Mouse (Mus musculus) MEL (cell line): Measurements from ENCODE around the gene Commd7. TPM values are rescaled to one million over a fixed set of nuclear protein-coding genes. Genes with fewer than 3 reads are reported as not detected.

Experiments used
- DNase-seq: peaks from one replicate; pipeline ENCODE4 v3.0.0; 2011; ENCODE audit warnings: low read depth, low spot score
- H3K27ac ChIP-seq: 2 replicates; pipeline ENCODE4 v1.5.1; 2012; ENCODE audit warnings: low read depth, mild to moderate bottlenecking, control low read depth, low read length, moderate library complexity; ENCODE audit not compliant: control insufficient read depth
- H3K27me3 ChIP-seq, 2 experiments: fragments of 150-350 bp in 1 of 2; sonication (generic) in 1 of 2; 2 replicates each; pipeline ENCODE4 v1.6.1; 2012; ENCODE audit warnings: low read length in 2 of 2, mild to moderate bottlenecking in 2 of 2, improper control_type of control experiment in 1 of 2, moderate library complexity in 1 of 2; ENCODE audit not compliant: insufficient read depth in 2 of 2, control insufficient read depth in 1 of 2
- H3K36me3 ChIP-seq, 2 experiments: 2 replicates each; pipeline ENCODE4 v1.6.1; 2012 to 2014; ENCODE audit warnings: low read length in 2 of 2, improper control_type of control experiment in 1 of 2, inconsistent platforms in 1 of 2, mild to moderate bottlenecking in 1 of 2; ENCODE audit not compliant: insufficient read depth in 2 of 2, control insufficient read depth in 1 of 2
- H3K4me1 ChIP-seq, 2 experiments: fragments of 150-350 bp in 1 of 2; sonication (generic) in 1 of 2; 2 replicates each; pipeline ENCODE4 v1.6.1; 2012; ENCODE audit warnings: low read length in 2 of 2, improper control_type of control experiment in 1 of 2, mild to moderate bottlenecking in 1 of 2; ENCODE audit not compliant: insufficient read depth in 2 of 2, control insufficient read depth in 1 of 2
- H3K4me3 ChIP-seq, 2 experiments: fragments of 150-350 bp in 1 of 2; sonication (generic) in 1 of 2; 2 replicates each; pipeline ENCODE4 v1.5.1; 2012; ENCODE audit warnings: low read depth in 2 of 2, low read length in 2 of 2, mild to moderate bottlenecking in 2 of 2, moderate library complexity in 2 of 2, control low read depth in 1 of 2, improper control_type of control experiment in 1 of 2; ENCODE audit not compliant: control insufficient read depth in 1 of 2, insufficient read depth in 1 of 2
- H3K79me2 ChIP-seq: 2 replicates; pipeline ENCODE4 v1.6.1; 2012; ENCODE audit warnings: mild to moderate bottlenecking, low read length, moderate library complexity; ENCODE audit not compliant: control insufficient read depth, poor library complexity, insufficient read depth
- H3K9ac ChIP-seq: 2 replicates; pipeline ENCODE4 v1.6.1; 2012; ENCODE audit warnings: low read depth, mild to moderate bottlenecking, control low read depth, low read length, moderate library complexity; ENCODE audit not compliant: control insufficient read depth, poor library complexity, severe bottlenecking
- H3K9me3 ChIP-seq: fragments of 150-350 bp; sonication (generic); replicated peaks from 2 replicates; pipeline ENCODE4 v1.6.1; 2012; ENCODE audit warnings: mild to moderate bottlenecking, low read length, improper control_type of control experiment, moderate library complexity; ENCODE audit not compliant: insufficient read depth
- BHLHE40 ChIP-seq: IDR thresholded peaks from 2 replicates; pipeline ENCODE4 v1.6.1; 2012; ENCODE audit warnings: low read depth, mild to moderate bottlenecking, inconsistent platforms, low read length, improper control_type of control experiment, borderline replicate concordance
- CHD2 ChIP-seq: IDR thresholded peaks from 2 replicates; pipeline ENCODE4 v1.6.1; 2011; ENCODE audit warnings: low read length, improper control_type of control experiment
- CTCF ChIP-seq, 3 experiments: IDR thresholded peaks in 2 of 3; conservative IDR thresholded peaks in 1 of 3; 2 replicates each; pipeline ENCODE4 v1.5.1; 2011 to 2012; ENCODE audit warnings: low read length in 3 of 3, low read depth in 2 of 3, mild to moderate bottlenecking in 2 of 3, improper control_type of control experiment in 1 of 3, inconsistent platforms in 1 of 3, mixed read lengths in 1 of 3, moderate library complexity in 1 of 3; ENCODE audit not compliant: control insufficient read depth in 1 of 3, insufficient read depth in 1 of 3, poor library complexity in 1 of 3, severe bottlenecking in 1 of 3
- E2F4 ChIP-seq: IDR thresholded peaks from 2 replicates; pipeline ENCODE4 v1.6.1; 2011; ENCODE audit warnings: low read depth, low read length, improper control_type of control experiment, borderline replicate concordance
- ELF1 ChIP-seq: IDR thresholded peaks from 2 replicates; pipeline ENCODE4 v1.6.1; 2014; ENCODE audit warnings: low read depth, mild to moderate bottlenecking, inconsistent platforms, low read length, improper control_type of control experiment, moderate library complexity
- EP300 ChIP-seq, 2 experiments: IDR thresholded peaks; 2 replicates each; pipeline ENCODE4 v1.6.1; 2011; ENCODE audit warnings: improper control_type of control experiment in 2 of 2, low read length in 2 of 2, low read depth in 1 of 2, mild to moderate bottlenecking in 1 of 2
- GATA1 ChIP-seq: IDR thresholded peaks from 2 replicates; pipeline ENCODE4 v1.6.1; 2011; ENCODE audit warnings: low read depth, low read length, improper control_type of control experiment
- JUND ChIP-seq: IDR thresholded peaks from 2 replicates; pipeline ENCODE4 v1.6.1; 2011; ENCODE audit warnings: low read depth, mild to moderate bottlenecking, improper control_type of control experiment, low read length
- MAFK ChIP-seq: IDR thresholded peaks from 2 replicates; pipeline ENCODE4 v1.6.1; 2011; ENCODE audit warnings: low read depth, mild to moderate bottlenecking, low read length, improper control_type of control experiment, borderline replicate concordance
- MAX ChIP-seq: IDR thresholded peaks from 2 replicates; pipeline ENCODE4 v1.6.1; 2011; ENCODE audit warnings: low read length, improper control_type of control experiment
- MAZ ChIP-seq: IDR thresholded peaks from 2 replicates; pipeline ENCODE4 v1.6.1; 2012; ENCODE audit warnings: low read depth, mild to moderate bottlenecking, inconsistent platforms, low read length, improper control_type of control experiment
- MYB ChIP-seq: IDR thresholded peaks from 2 replicates; pipeline ENCODE4 v1.6.1; 2011; ENCODE audit warnings: mild to moderate bottlenecking, low read depth, low read length, improper control_type of control experiment
- NRF1 ChIP-seq: IDR thresholded peaks from 2 replicates; pipeline ENCODE4 v1.6.1; 2014; ENCODE audit warnings: low read depth, mild to moderate bottlenecking, inconsistent platforms, low read length, improper control_type of control experiment, moderate library complexity; ENCODE audit not compliant: poor library complexity, insufficient read depth, severe bottlenecking
- POLR2AphosphoS2 ChIP-seq: IDR thresholded peaks from 2 replicates; pipeline ENCODE4 v1.6.1; 2011; ENCODE audit warnings: low read length, improper control_type of control experiment
- POLR2AphosphoS5 ChIP-seq: IDR thresholded peaks from 2 replicates; pipeline ENCODE4 v1.6.1; 2012; ENCODE audit warnings: low read depth, borderline replicate concordance, mild to moderate bottlenecking, inconsistent platforms, low read length, moderate library complexity, mixed read lengths
- RAD21 ChIP-seq: IDR thresholded peaks from 2 replicates; pipeline ENCODE4 v1.6.1; 2011; ENCODE audit warnings: mild to moderate bottlenecking, low read depth, low read length, improper control_type of control experiment
- SIN3A ChIP-seq: IDR thresholded peaks from 2 replicates; pipeline ENCODE4 v1.6.1; 2012; ENCODE audit warnings: low read length, improper control_type of control experiment, inconsistent platforms
- SMC3 ChIP-seq: IDR thresholded peaks from 2 replicates; pipeline ENCODE4 v1.6.1; 2011; ENCODE audit warnings: low read depth, low read length, improper control_type of control experiment
- TAL1 ChIP-seq: IDR thresholded peaks from 2 replicates; pipeline ENCODE4 v1.6.1; 2012; ENCODE audit warnings: mild to moderate bottlenecking, inconsistent platforms, low read length, moderate library complexity, mixed read lengths
- TCF12 ChIP-seq: IDR thresholded peaks from 2 replicates; pipeline ENCODE4 v1.6.1; 2014; ENCODE audit warnings: low read depth, mild to moderate bottlenecking, inconsistent platforms, low read length, improper control_type of control experiment, moderate library complexity
- USF1 ChIP-seq: IDR thresholded peaks from 2 replicates; pipeline ENCODE4 v1.6.1; 2014; ENCODE audit warnings: low read depth, mild to moderate bottlenecking, inconsistent platforms, low read length, improper control_type of control experiment, moderate library complexity
- ZKSCAN1 ChIP-seq: IDR thresholded peaks from 2 replicates; pipeline ENCODE4 v1.6.1; 2012; ENCODE audit warnings: low read depth, mild to moderate bottlenecking, inconsistent platforms, low read length, improper control_type of control experiment, moderate library complexity
- ZMIZ1 ChIP-seq: IDR thresholded peaks from 2 replicates; pipeline ENCODE4 v1.6.1; 2012; ENCODE audit warnings: low read depth, mild to moderate bottlenecking, inconsistent platforms, low read length, improper control_type of control experiment, moderate library complexity
- polyA plus RNA-seq, 2 experiments: library from polyadenylated mRNA; stranded (reverse) in 1 of 2; unstranded in 1 of 2; fragments of >175 nt in 1 of 2; fragments of >200 nt in 1 of 2; gene quantifications; 2 replicates each; pipeline versions ENCODE4 v1.2.1 to v1.2.4; 2012; ENCODE audit warnings: low replicate concordance in 2 of 2, low read depth in 1 of 2; ENCODE audit not compliant: insufficient read length in 2 of 2, insufficient read depth in 1 of 2, missing spikeins in 1 of 2
- total RNA-seq: library from RNA; depleted of rRNA; stranded (reverse); fragments of 300-350 nt; gene quantifications from 2 replicates; pipeline ENCODE4 v1.2.3, GENCODE M21; 2012

Gene Commd7
- total and polyA plus RNA-seq, 3 experiments = 25.5 to 36.1 TPM; not detected in 1

GRCm38 (mm10) chr2:153594998-153595397, 37.6 kb downstream of the Commd7 start:
- no peaks in the 10 kb centered on the region for H3K79me2 ChIP-seq

DNA sequence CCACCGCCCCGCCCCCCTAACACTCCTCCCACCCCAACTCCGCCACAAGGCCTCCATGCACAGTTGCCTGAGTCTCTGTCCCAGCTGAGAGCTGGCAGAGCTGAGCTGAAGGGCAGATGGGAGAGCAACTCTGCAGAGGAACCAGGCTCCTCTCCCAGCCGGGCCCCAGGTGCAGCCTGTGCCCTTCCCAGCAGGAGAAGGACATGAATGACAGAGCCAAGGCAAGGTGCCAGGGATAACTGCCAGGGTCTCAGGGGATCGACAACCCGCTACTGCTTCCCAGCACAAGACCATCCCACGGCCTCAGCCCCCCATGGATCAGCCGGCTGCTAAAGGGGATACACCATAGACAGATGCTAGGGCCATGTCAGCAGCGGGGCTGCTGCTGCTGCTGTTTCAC, 39.4 kb downstream of the Commd7 start:
- Histone ChIP-seq H3K79me2 (no peaks in the 10 kb centered on the region), H3K27me3 (no peaks in the 10 kb centered on the region), H3K4me1 (peaks cover 0 to 8% of the 10 kb centered on the region in 2 experiments; a peak in 3 of 4 replicates), H3K36me3 (no peaks in the 10 kb centered on the region), H3K4me3 (no peak overlapping the region), H3K9ac (no peak overlapping the region), H3K27ac (no peak overlapping the region), H3K9me3 (no peaks in the 10 kb centered on the region)
- no peak for DNase-seq
- no peak for TF ChIP-seq E2F4
- TF ChIP-seq CHD2 = no peak
- TF ChIP-seq TAL1 = no peak
- no peak for TF ChIP-seq EP300 (IDR thresholded peaks at IDR 0.05; ENCODE audit: low read depth in 1 of 2, low read length in 2 of 2)
- no peak for TF ChIP-seq TCF12
- TF ChIP-seq SIN3A = no peak
- no peak for TF ChIP-seq POLR2AphosphoS5
- TF ChIP-seq JUND = no peak
- TF ChIP-seq MAX = no peak
- TF ChIP-seq MAFK = no peak
- no peak for TF ChIP-seq USF1
- no peak for TF ChIP-seq GATA1
- no peak for TF ChIP-seq MYB
- TF ChIP-seq ZMIZ1 = no peak
- TF ChIP-seq SMC3 = no peak

More at GRCm38 (mm10) chr2:153594998-153595397, 37.6 kb downstream of the Commd7 start:
- no peak overlapping the region for H3K9ac ChIP-seq
- no peak overlapping the region for H3K4me3 ChIP-seq
- H3K36me3 ChIP-seq = no peaks in the 10 kb centered on the region
- H3K27ac ChIP-seq = no peak overlapping the region
- peaks cover 0 to 11% of the 10 kb centered on the region in 2 experiments; a peak in 3 of 4 replicates for H3K4me1 ChIP-seq
- no peaks in the 10 kb centered on the region for H3K27me3 ChIP-seq
- DNase-seq = no peak
- no peaks in the 10 kb centered on the region for H3K9me3 ChIP-seq
- TF ChIP-seq TCF12 (no peak), CTCF (IDR thresholded peaks at IDR 0.05 in 2 of 3, conservative IDR thresholded peaks at IDR 0.05 in 1 of 3; ENCODE audit: control insufficient read depth in 1 of 3, insufficient read depth in 1 of 3, low read depth in 2 of 3, low read length in 3 of 3, poor library complexity in 1 of 3, severe bottlenecking in 1 of 3) (no peak), ZKSCAN1 (no peak), BHLHE40 (no peak), MAZ (no peak), POLR2AphosphoS2 (no peak), ELF1 (no peak), GATA1 (no peak), SIN3A (no peak), NRF1 (no peak), POLR2AphosphoS5 (no peak), CHD2 (no peak), RAD21 (no peak), TAL1 (no peak)
